Mouse (Mus musculus) embryonic facial prominence, embryonic 12.5 days (tissue): ENCODE results near the gene Rbms3. TPM values are rescaled to one million over a fixed set of nuclear protein-coding genes. Genes with fewer than 3 reads are reported as not detected.
A peak's percentile ranks its signal among the peaks of the same experiment; 100 is the strongest.

ENCODE experiments used
- ATAC-seq: fragments of 200-750 bp; cut with Nextera tagmentation; 2 replicates; pipeline ENCODE4 v1.8.0; 2017; ENCODE audit not compliant: insufficient number of reproducible peaks, insufficient read depth, low FRiP score, low TSS enrichment
- H3K27ac ChIP-seq: fragments of 300-500 bp; sonication (generic); 2 replicates; pipeline ENCODE4 v1.5.1; 2016; ENCODE audit warnings: mild to moderate bottlenecking
- H3K27me3 ChIP-seq: fragments of 300-500 bp; sonication (generic); 2 replicates; pipeline ENCODE4 v1.6.1; 2016; ENCODE audit warnings: mild to moderate bottlenecking, moderate library complexity
- H3K36me3 ChIP-seq: fragments of 300-500 bp; sonication (generic); 2 replicates; pipeline ENCODE4 v1.6.1; 2016; ENCODE audit warnings: mild to moderate bottlenecking
- H3K4me1 ChIP-seq: fragments of 300-500 bp; sonication (generic); 2 replicates; pipeline ENCODE4 v1.6.1; 2016
- H3K4me2 ChIP-seq: fragments of 300-500 bp; sonication (generic); replicated peaks from 2 replicates; pipeline ENCODE4 v1.6.1; 2016; ENCODE audit warnings: mild to moderate bottlenecking, moderate library complexity
- H3K4me3 ChIP-seq: fragments of 300-500 bp; sonication (generic); 2 replicates; pipeline ENCODE4 v1.5.1; 2016; ENCODE audit warnings: mild to moderate bottlenecking
- H3K9ac ChIP-seq: fragments of 300-500 bp; sonication (generic); 2 replicates; pipeline ENCODE4 v1.6.1; 2016; ENCODE audit warnings: mild to moderate bottlenecking, moderate library complexity
- H3K9me3 ChIP-seq: fragments of 300-500 bp; sonication (generic); 2 replicates; pipeline ENCODE4 v1.6.1; 2016; ENCODE audit warnings: mild to moderate bottlenecking, moderate library complexity
- WGBS: fragments of 180-500 bp; shearing (Covaris S2); methylation state at CpG from one replicate; pipeline ENCODE4 v1.1.7; 2016; 5-methylcytosine and 5-hydroxymethylcytosine counted together
- polyA plus RNA-seq: library from polyadenylated mRNA; unstranded; fragments of >200 nt; fragmentation: Nextera tagmentation; extraction: Ambion mirVana; gene quantifications from 2 replicates; pipeline ENCODE4 v1.2.1, GENCODE M21; 2016

Gene Rbms3
- polyA plus RNA-seq, 1 experiment from 2014 or later = 94.1 TPM

DNA sequence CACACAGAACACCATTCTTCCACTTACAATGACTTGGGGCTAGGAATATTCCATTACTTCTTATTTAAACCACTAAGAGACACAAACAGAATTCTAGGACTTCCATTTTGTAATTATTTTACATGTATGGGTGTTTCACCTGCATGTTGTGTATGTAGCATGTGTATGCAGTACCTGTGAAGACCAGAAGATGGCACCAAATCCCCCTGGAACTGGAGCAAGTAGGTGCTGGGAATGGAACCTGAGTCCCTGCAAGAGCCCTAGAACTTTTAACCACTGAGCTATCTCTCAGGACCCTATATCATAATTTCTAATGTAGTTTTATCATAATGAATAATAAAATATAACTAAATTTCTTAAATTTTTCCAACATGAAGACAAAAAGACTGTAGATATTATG lies 319.9 kb downstream of the Rbms3 start:
- ATAC-seq = no peak
- Histone ChIP-seq H3K27me3 (no peaks in the 10 kb centered on the region), H3K9me3 (no peaks in the 10 kb centered on the region), H3K9ac (no peak overlapping the region), H3K36me3 (no peaks in the 10 kb centered on the region), H3K27ac (no peak overlapping the region), H3K4me1 (no peaks in the 10 kb centered on the region), H3K4me3 (no peak overlapping the region), H3K4me2 (no peak overlapping the region)

DNA sequence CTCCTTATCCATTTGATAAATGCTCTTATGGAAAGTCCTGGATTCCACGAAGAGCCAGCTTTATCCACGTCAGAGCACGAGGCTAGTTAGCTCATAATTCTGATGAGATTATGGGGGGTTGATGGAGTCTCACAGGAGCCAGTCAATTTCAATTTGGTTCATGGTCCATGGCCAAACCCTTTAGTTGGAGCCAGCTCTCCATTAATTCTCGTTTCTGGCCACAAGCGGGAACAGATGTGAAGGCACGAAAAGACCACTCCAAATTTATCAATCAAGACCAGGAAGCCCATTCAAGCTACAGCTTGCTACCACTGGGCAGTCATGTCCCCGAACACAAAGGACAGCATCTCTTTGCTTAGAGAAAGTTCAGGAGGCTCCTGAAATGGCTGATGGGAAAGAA lies 330.7 kb downstream of the Rbms3 start:
- Histone ChIP-seq H3K27me3 (no peaks in the 10 kb centered on the region), H3K9me3 (no peaks in the 10 kb centered on the region), H3K27ac (no peak overlapping the region), H3K4me3 (no peak overlapping the region), H3K4me1 (no peaks in the 10 kb centered on the region), H3K36me3 (no peaks in the 10 kb centered on the region), H3K4me2 (no peak overlapping the region), H3K9ac (no peak overlapping the region)
- 73% methylated on average over 7 of the region's 7 CpGs for WGBS
- ATAC-seq = no peak

DNA sequence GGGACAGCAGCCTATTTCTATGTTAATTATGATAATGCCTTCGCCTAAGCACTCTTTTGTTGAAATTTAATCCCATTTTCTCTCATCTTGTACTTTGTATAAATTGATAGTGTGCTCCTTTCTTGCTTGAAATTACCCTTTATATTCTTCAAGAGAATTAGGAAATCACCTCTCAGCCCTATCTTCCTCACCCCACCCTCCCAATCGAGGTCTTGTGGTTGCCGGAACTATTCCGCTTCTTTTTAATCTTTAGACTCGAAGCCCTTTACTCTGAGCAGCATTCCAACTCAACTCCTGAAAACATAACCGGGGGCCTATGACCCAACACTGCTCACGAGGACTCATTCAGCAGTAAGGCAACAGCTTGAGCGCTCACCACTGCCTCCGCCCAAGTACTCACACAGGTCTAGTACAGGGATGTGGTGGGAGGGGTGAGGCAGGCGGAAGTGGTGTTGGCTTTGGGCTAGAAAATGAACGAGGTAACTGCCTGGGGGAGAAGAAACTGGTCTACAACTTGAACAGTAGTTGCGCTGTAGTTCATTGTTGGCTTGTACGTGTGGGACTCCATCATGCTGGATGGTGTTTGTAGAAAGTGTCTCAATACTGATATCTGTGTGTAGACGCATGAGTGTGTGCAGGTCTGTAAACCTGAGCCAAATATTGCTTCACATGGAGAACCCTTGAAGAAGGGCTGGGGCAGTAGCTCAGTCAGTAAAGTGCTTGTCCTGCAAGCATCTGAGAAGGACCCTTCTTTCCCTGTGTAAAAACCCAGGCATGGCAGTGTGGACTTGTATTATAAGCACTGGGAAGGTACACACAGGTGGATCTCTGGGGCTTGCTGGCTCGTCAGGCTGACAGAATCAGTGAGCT lies 331.8 kb downstream of the Rbms3 start:
- WGBS = 41% methylated on average over 15 of the region's 15 CpGs
- no peak overlapping the region for H3K4me2 ChIP-seq

GRCm38 (mm10) chr9:117291066-117291850 lies 338.5 kb downstream of the Rbms3 start:
- Histone ChIP-seq H3K27me3 (no peaks in the 10 kb centered on the region), H3K4me1 (no peaks in the 10 kb centered on the region), H3K4me3 (no peak overlapping the region), H3K9ac (no peak overlapping the region), H3K9me3 (no peaks in the 10 kb centered on the region), H3K4me2 (no peak overlapping the region), H3K27ac (no peak overlapping the region), H3K36me3 (no peaks in the 10 kb centered on the region)
- ATAC-seq = no peak
- WGBS = 74% methylated on average over 15 of the region's 15 CpGs

More for the DNA sequence above, 331.8 kb downstream of the Rbms3 start:
- no peak overlapping the region for H3K4me3 ChIP-seq
- no peak overlapping the region for H3K27ac ChIP-seq
- ATAC-seq = no peak
- H3K36me3 ChIP-seq = no peaks in the 10 kb centered on the region
- H3K4me1 ChIP-seq = no peaks in the 10 kb centered on the region
- H3K27me3 ChIP-seq = no peaks in the 10 kb centered on the region
- no peaks in the 10 kb centered on the region for H3K9me3 ChIP-seq
- H3K9ac ChIP-seq = no peak overlapping the region

DNA sequence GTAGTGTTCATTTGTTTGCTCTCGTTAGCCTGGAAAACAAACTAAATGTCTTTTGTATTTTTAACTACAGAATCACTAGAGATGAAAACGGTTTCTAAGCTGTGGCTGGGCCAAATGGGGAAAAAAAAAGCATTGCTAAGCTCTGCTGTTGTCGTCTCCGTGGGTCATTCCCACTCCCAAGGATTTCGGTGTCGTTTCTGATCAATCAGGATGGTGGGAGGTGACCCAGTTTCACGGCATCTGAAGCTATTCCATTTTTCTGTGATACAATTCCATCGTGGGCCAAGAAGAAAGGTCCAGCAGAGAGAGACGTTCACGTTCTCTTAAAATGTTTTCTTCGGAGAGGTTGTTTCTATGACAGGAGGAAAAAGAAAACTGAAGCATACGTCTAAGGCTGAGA lies 354.9 kb downstream of the Rbms3 start:
- Histone ChIP-seq H3K36me3 (no peaks in the 10 kb centered on the region), H3K4me3 (no peak overlapping the region), H3K9ac (no peak overlapping the region), H3K4me2 (no peak overlapping the region), H3K9me3 (no peaks in the 10 kb centered on the region), H3K27me3 (no peaks in the 10 kb centered on the region), H3K27ac (no peak overlapping the region), H3K4me1 (no peaks in the 10 kb centered on the region)
- 79% methylated on average over 12 of the region's 12 CpGs for WGBS
- ATAC-seq = no peak

- WGBS = 89% methylated on average over 5 of the region's 5 CpGs
- no peak overlapping the region for H3K4me2 ChIP-seq
- H3K27me3 ChIP-seq = no peaks in the 10 kb centered on the region
- no peaks in the 10 kb centered on the region for H3K36me3 ChIP-seq
- no peak for ATAC-seq
- H3K9me3 ChIP-seq = no peaks in the 10 kb centered on the region
- no peaks in the 10 kb centered on the region for H3K4me1 ChIP-seq
- no peak overlapping the region for H3K4me3 ChIP-seq
- no peak overlapping the region for H3K27ac ChIP-seq
- no peak overlapping the region for H3K9ac ChIP-seq
Measured at GRCm38 (mm10) chr9:117259614-117260013, 370.1 kb downstream of the Rbms3 start.

GRCm38 (mm10) chr9:117253361-117253760 lies 376.4 kb downstream of the Rbms3 start:
- Histone ChIP-seq H3K27me3 (no peaks in the 10 kb centered on the region), H3K4me3 (peak overlapping the region; percentile 25)
- WGBS = 33% methylated on average over 11 of the region's 11 CpGs

DNA sequence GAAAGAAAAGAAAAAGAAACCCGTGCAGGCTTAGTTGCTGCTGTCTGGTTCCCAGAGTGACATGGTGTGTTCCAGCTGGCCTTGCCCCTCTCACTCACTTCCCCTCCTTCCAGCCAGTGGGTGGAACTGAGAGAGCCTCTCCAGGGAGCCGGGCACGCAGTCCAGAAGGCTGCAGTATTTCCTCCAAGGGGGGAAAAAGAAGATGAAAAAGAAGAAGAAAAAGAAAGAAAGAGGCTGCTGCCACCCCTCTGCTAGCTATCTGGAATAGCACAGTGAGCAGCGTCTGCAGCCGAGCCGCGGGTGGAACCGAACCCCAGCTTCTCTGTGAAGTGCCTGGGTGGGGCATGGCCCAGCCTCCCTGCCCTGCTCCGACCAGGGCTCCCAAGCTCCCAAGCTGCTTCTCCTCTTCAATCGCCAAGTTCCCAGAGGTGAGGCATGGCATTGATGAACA lies 377.3 kb downstream of the Rbms3 start:
- Histone ChIP-seq H3K27me3 (no peaks in the 10 kb centered on the region), H3K4me1 (peaks cover 32% of the 10 kb centered on the region), H3K36me3 (no peaks in the 10 kb centered on the region), H3K4me2 (peak overlapping the region; percentile 73), H3K9me3 (no peaks in the 10 kb centered on the region), H3K27ac (peak overlapping the region; percentile 90), H3K9ac (peak overlapping the region; percentile 74), H3K4me3 (peak overlapping the region; percentile 60)
- WGBS = 2% methylated on average over 10 of the region's 10 CpGs
- ATAC-seq = peak; percentile 71

More at GRCm38 (mm10) chr9:117253361-117253760, 376.4 kb downstream of the Rbms3 start:
- peak overlapping the region; percentile 36; the same call in 1 of the 2 replicates for H3K9ac ChIP-seq
- ATAC-seq = no peak
- H3K36me3 ChIP-seq = no peaks in the 10 kb centered on the region
- H3K4me2 ChIP-seq = peak overlapping the region; percentile 73
- peak overlapping the region; percentile 50; the same call in 1 of the 2 replicates for H3K27ac ChIP-seq
- peaks cover 25% of the 10 kb centered on the region for H3K4me1 ChIP-seq
- H3K9me3 ChIP-seq = no peaks in the 10 kb centered on the region

- peak overlapping the region; percentile 90 for H3K27ac ChIP-seq
- WGBS = under 1% methylated on average over 29 of the region's 29 CpGs
- no peak for ATAC-seq
- peak overlapping the region; percentile 73 for H3K4me2 ChIP-seq
- peak overlapping the region; percentile 60 for H3K4me3 ChIP-seq
- no peaks in the 10 kb centered on the region for H3K27me3 ChIP-seq
- H3K36me3 ChIP-seq = no peaks in the 10 kb centered on the region
- H3K4me1 ChIP-seq = peaks cover 39% of the 10 kb centered on the region
- peak overlapping the region; percentile 74 for H3K9ac ChIP-seq
- H3K9me3 ChIP-seq = no peaks in the 10 kb centered on the region
Measured at GRCm38 (mm10) chr9:117251521-117252368, 378.0 kb downstream of the Rbms3 start.

- H3K27ac ChIP-seq = peak overlapping the region; percentile 90
- H3K4me1 ChIP-seq = peaks cover 47% of the 10 kb centered on the region
- H3K36me3 ChIP-seq = no peaks in the 10 kb centered on the region
- no peaks in the 10 kb centered on the region for H3K9me3 ChIP-seq
- WGBS = 0% methylated on average over 2 of the region's 2 CpGs
- H3K4me3 ChIP-seq = peak overlapping the region; percentile 60
- H3K4me2 ChIP-seq = peak overlapping the region; percentile 73
- H3K9ac ChIP-seq = peak overlapping the region; percentile 74
- no peaks in the 10 kb centered on the region for H3K27me3 ChIP-seq
- no peak for ATAC-seq
Measured at GRCm38 (mm10) chr9:117250831-117251165, 378.9 kb downstream of the Rbms3 start.
